ENCODE assay signal across 9 mouse cellular contexts in genomic region chr9:14717689-14718331, GRCm38 (mm10). TPM values are rescaled to one million over a fixed set of nuclear protein-coding genes. Genes with fewer than 3 reads are reported as not detected.
DNase-seq lines count a peak whose midpoint lies in the region; ATAC-seq lines count a peak whose summit lies in the region.
"Had no signal": no experiment of that assay in that cellular context is flagged by ENCODE, and none has a peak within 500 bp of the region (broad histone marks: within the 10 kb centered on the region; RNA-seq: fewer than 3 reads in every experiment).

No protein-coding gene starts in this region.

- H3K36me3 ChIP-seq in embryonic facial prominence, embryonic 14.5 days (ENCODE audit: control insufficient read depth, insufficient read depth, low read length): no peaks in the 10 kb centered on the region
- no peaks in the 10 kb centered on the region for H3K36me3 ChIP-seq in embryonic facial prominence, embryonic 10.5 days (replicated peaks)
- H3K36me3 ChIP-seq in heart, embryonic 14.5 days (ENCODE audit: control insufficient read depth, insufficient read depth, low read length): no peaks in the 10 kb centered on the region
- no peaks in the 10 kb centered on the region for H3K36me3 ChIP-seq in lung, embryonic 16.5 days (ENCODE audit: control insufficient read depth, insufficient read depth, low read length)
- H3K36me3 ChIP-seq in forebrain, embryonic 12.5 days (replicated peaks): no peaks in the 10 kb centered on the region
- H3K36me3 ChIP-seq: embryonic facial prominence, embryonic 12.5 days had no signal

- H3K4me1 ChIP-seq in embryonic facial prominence, embryonic 14.5 days (ENCODE audit: control insufficient read depth, insufficient read depth, low read length): no peaks in the 10 kb centered on the region
- H3K4me1 ChIP-seq in embryonic facial prominence, embryonic 10.5 days: no peaks in the 10 kb centered on the region
- peaks cover 5 to 7% of the 10 kb centered on the region in 2 experiments; a peak in 3 of 4 replicates for H3K4me1 ChIP-seq in heart, embryonic 14.5 days (ENCODE audit: control insufficient read depth in 2 of 2, insufficient read depth in 2 of 2, low read length in 2 of 2)
- peaks cover 11% of the 10 kb centered on the region for H3K4me1 ChIP-seq in lung, embryonic 16.5 days (replicated peaks; ENCODE audit: control insufficient read depth, insufficient read depth, low read length)
- H3K4me1 ChIP-seq in forebrain, embryonic 12.5 days: no peaks in the 10 kb centered on the region
- H3K4me1 ChIP-seq: embryonic facial prominence, embryonic 12.5 days had no signal

- no peaks in the 10 kb centered on the region for H3K9me3 ChIP-seq in embryonic facial prominence, embryonic 14.5 days (ENCODE audit: control insufficient read depth, low read length)
- no peaks in the 10 kb centered on the region for H3K9me3 ChIP-seq in embryonic facial prominence, embryonic 10.5 days
- no peaks in the 10 kb centered on the region for H3K9me3 ChIP-seq in heart, embryonic 14.5 days (ENCODE audit: control insufficient read depth, low read length)
- no peaks in the 10 kb centered on the region for H3K9me3 ChIP-seq in lung, embryonic 16.5 days (ENCODE audit: control insufficient read depth, low read length)
- H3K9me3 ChIP-seq in forebrain, embryonic 12.5 days: no peaks in the 10 kb centered on the region
- H3K9me3 ChIP-seq: embryonic facial prominence, embryonic 12.5 days had no signal

- no peak for ATAC-seq in embryonic facial prominence, embryonic 14.5 days (ENCODE audit: low read depth)
- peak; percentile 56; the same call in 1 of the 2 replicates for ATAC-seq in heart, embryonic 14.5 days (ENCODE audit: insufficient number of reproducible peaks, insufficient read depth, low FRiP score, low read depth)
- ATAC-seq in lung, embryonic 16.5 days (ENCODE audit: low read depth): peak; percentile 61
- no peak for ATAC-seq in inflammation-experienced regulatory T-cells, adult 6 months
- no peak for ATAC-seq in forebrain, embryonic 12.5 days (ENCODE audit: low FRiP score)

- H3K27me3 ChIP-seq in embryonic facial prominence, embryonic 14.5 days (replicated peaks; ENCODE audit: control insufficient read depth, insufficient read depth, low read length): no peaks in the 10 kb centered on the region
- no peaks in the 10 kb centered on the region for H3K27me3 ChIP-seq in embryonic facial prominence, embryonic 10.5 days (replicated peaks; ENCODE audit: low read depth, poor library complexity, severe bottlenecking)
- H3K27me3 ChIP-seq in heart, embryonic 14.5 days (ENCODE audit: control insufficient read depth, insufficient read depth, low read length): no peaks in the 10 kb centered on the region
- H3K27me3 ChIP-seq in lung, embryonic 16.5 days (ENCODE audit: control insufficient read depth, insufficient read depth, low read depth, low read length): no peaks in the 10 kb centered on the region
- H3K27me3 ChIP-seq in forebrain, embryonic 12.5 days: no peaks in the 10 kb centered on the region
- H3K27me3 ChIP-seq: embryonic facial prominence, embryonic 12.5 days had no signal

- no peak overlapping the region for H3K27ac ChIP-seq in embryonic facial prominence, embryonic 14.5 days (replicated peaks; ENCODE audit: low read depth, low read length)
- no peak overlapping the region for H3K27ac ChIP-seq in embryonic facial prominence, embryonic 10.5 days (replicated peaks)
- H3K27ac ChIP-seq in heart, embryonic 14.5 days (replicated peaks in 1 of 2; ENCODE audit: control insufficient read depth in 1 of 2, insufficient read depth in 1 of 2, low read depth in 2 of 2, low read length in 2 of 2): peak overlapping the region; percentile 8 to 12; a peak in 2 of 4 replicates
- H3K27ac ChIP-seq in lung, embryonic 16.5 days (ENCODE audit: low read length): peak overlapping the region; percentile 36
- H3K27ac ChIP-seq in forebrain, embryonic 12.5 days: no peak overlapping the region
- H3K27ac ChIP-seq: embryonic facial prominence, embryonic 12.5 days had no signal

- no peak overlapping the region for H3K4me3 ChIP-seq in embryonic facial prominence, embryonic 14.5 days (ENCODE audit: low read depth, low read length)
- H3K4me3 ChIP-seq in embryonic facial prominence, embryonic 10.5 days: no peak overlapping the region
- H3K4me3 ChIP-seq in heart, embryonic 14.5 days (ENCODE audit: control insufficient read depth in 1 of 2, insufficient read depth in 1 of 2, low read depth in 1 of 2, low read length in 2 of 2): 0 out of 4 replicates have a peak overlapping the region, but pooled peaks have one; percentile 1 to 7
- peak overlapping the region; percentile 38 for H3K4me3 ChIP-seq in lung, embryonic 16.5 days (ENCODE audit: low read length)
- no peak overlapping the region for H3K4me3 ChIP-seq in forebrain, embryonic 12.5 days (replicated peaks)
- H3K4me3 ChIP-seq: embryonic facial prominence, embryonic 12.5 days had no signal

- H3K9ac ChIP-seq in embryonic facial prominence, embryonic 14.5 days (ENCODE audit: low read depth, low read length): no peak overlapping the region
- peak overlapping the region; percentile 5 for H3K9ac ChIP-seq in heart, embryonic 14.5 days (ENCODE audit: low read length)
- peak overlapping the region; percentile 36; the same call in 1 of the 2 replicates for H3K9ac ChIP-seq in lung, embryonic 16.5 days (ENCODE audit: low read length)
- H3K9ac ChIP-seq in forebrain, embryonic 12.5 days: no peak overlapping the region; the same call in 1 of the 2 replicates
- H3K9ac ChIP-seq: embryonic facial prominence, embryonic 12.5 days had no signal

- no peak overlapping the region; the same call in 1 of the 2 replicates for H3K4me2 ChIP-seq in embryonic facial prominence, embryonic 14.5 days (ENCODE audit: low read depth, low read length)
- peak overlapping the region; percentile 49 for H3K4me2 ChIP-seq in heart, embryonic 14.5 days (ENCODE audit: low read length)
- H3K4me2 ChIP-seq in lung, embryonic 16.5 days (ENCODE audit: low read depth, low read length): peak overlapping the region; percentile 51
- no peak overlapping the region for H3K4me2 ChIP-seq in forebrain, embryonic 12.5 days
- H3K4me2 ChIP-seq: embryonic facial prominence, embryonic 12.5 days had no signal

- DNase-seq in embryonic facial prominence, embryonic 14.5 days (ENCODE audit: low spot score): peak; percentile 24
- no peak for DNase-seq in embryonic facial prominence, embryonic 10.5 days (ENCODE audit: low spot score)
- peak; percentile 47 for DNase-seq in 416B (ENCODE audit: low read depth)
- no peak for DNase-seq in layer of hippocampus, postnatal 10 days (ENCODE audit: low spot score in 2 of 2)

- 55% methylated on average over 14 of the region's 14 CpGs for WGBS in embryonic facial prominence, embryonic 14.5 days
- WGBS in embryonic facial prominence, embryonic 10.5 days: 76% methylated on average over 14 of the region's 14 CpGs
- WGBS in heart, embryonic 14.5 days: 15% methylated on average over 14 of the region's 14 CpGs
- 16% methylated on average over 14 of the region's 14 CpGs for WGBS in lung, embryonic 16.5 days
- WGBS in forebrain, embryonic 12.5 days: 69% methylated on average over 14 of the region's 14 CpGs

RNA-seq across cellular contexts. Expression of gene Piwil4, which starts 22.7 kb away (rescaled TPM):
- polyA plus RNA-seq in embryonic facial prominence, embryonic 14.5 days (2014; fragmentation: Nextera tagmentation; extraction: Ambion mirVana): 0.21 and 0.47 TPM in 2 replicates
- 0.23 TPM in 1 of 2 replicates, not detected in the other for polyA plus RNA-seq in embryonic facial prominence, embryonic 10.5 days (2016; fragmentation: Nextera tagmentation; extraction: Ambion mirVana)
- 0.07 TPM in 1 of 2 replicates, not detected in the other for polyA plus RNA-seq in heart, embryonic 14.5 days (2014; fragmentation: Nextera tagmentation; extraction: Ambion mirVana)
- polyA plus RNA-seq in lung, embryonic 16.5 days (2015; fragmentation: Nextera tagmentation; extraction: Ambion mirVana): 0.48 and 0.74 TPM in 2 replicates
- polyA plus RNA-seq in inflammation-experienced regulatory T-cells, adult 6 months (2017; shearing (Covaris generic)): under 1 TPM; 0.21 to 0.45 (median 0.28) TPM
- under 1 TPM in 1 of 2 experiments, not detected in 1; 0.23 TPM for total RNA-seq in layer of hippocampus, postnatal 10 days (2021)
- polyA plus RNA-seq in forebrain, embryonic 12.5 days (2016; fragmentation: Nextera tagmentation; extraction: Ambion mirVana): 0.17 TPM in 1 of 2 replicates, not detected in the other

RNA-seq across cellular contexts. Expression of gene Fut4, which starts 34.4 kb away (rescaled TPM):
- polyA plus RNA-seq in embryonic facial prominence, embryonic 14.5 days (2014; fragmentation: Nextera tagmentation; extraction: Ambion mirVana): 1.9 and 2.1 TPM in 2 replicates
- 6.3 and 7.6 TPM in 2 replicates for polyA plus RNA-seq in embryonic facial prominence, embryonic 10.5 days (2016; fragmentation: Nextera tagmentation; extraction: Ambion mirVana)
- 1.1 and 1.2 TPM in 2 replicates for polyA plus RNA-seq in heart, embryonic 14.5 days (2014; fragmentation: Nextera tagmentation; extraction: Ambion mirVana)
- polyA plus RNA-seq in lung, embryonic 16.5 days (2015; fragmentation: Nextera tagmentation; extraction: Ambion mirVana): 2.5 and 3.2 TPM in 2 replicates
- polyA plus RNA-seq in inflammation-experienced regulatory T-cells, adult 6 months (2017; shearing (Covaris generic)): not detected
- under 1 TPM; 0.11 to 0.34 TPM for total RNA-seq in layer of hippocampus, postnatal 10 days (2021)
- polyA plus RNA-seq in forebrain, embryonic 12.5 days (2016; fragmentation: Nextera tagmentation; extraction: Ambion mirVana): 1.5 TPM in 2 replicates

RNA-seq across cellular contexts. Expression of gene 1700012B09Rik, which starts 53.0 kb away (rescaled TPM):
- 0.64 and 5.8 TPM in 2 replicates for polyA plus RNA-seq in embryonic facial prominence, embryonic 14.5 days (2014; fragmentation: Nextera tagmentation; extraction: Ambion mirVana)
- polyA plus RNA-seq in embryonic facial prominence, embryonic 10.5 days (2016; fragmentation: Nextera tagmentation; extraction: Ambion mirVana): 0.23 and 0.54 TPM in 2 replicates
- polyA plus RNA-seq in heart, embryonic 14.5 days (2014; fragmentation: Nextera tagmentation; extraction: Ambion mirVana): not detected in 2 replicates
- 7.7 and 11.7 TPM in 2 replicates for polyA plus RNA-seq in lung, embryonic 16.5 days (2015; fragmentation: Nextera tagmentation; extraction: Ambion mirVana)
- polyA plus RNA-seq in inflammation-experienced regulatory T-cells, adult 6 months (2017; shearing (Covaris generic)): not detected
- total RNA-seq in layer of hippocampus, postnatal 10 days (2021): 1 to 10 TPM in 1 of 2 experiments, under 1 TPM in 1; 0.69 to 1.7 TPM
- polyA plus RNA-seq in forebrain, embryonic 12.5 days (2016; fragmentation: Nextera tagmentation; extraction: Ambion mirVana): 0.62 and 1.5 TPM in 2 replicates

Comparison
In these comparisons a context has a peak if more than half of its experiments do, and no peak if none do; other contexts are left out.
1. DNase-seq: peak in embryonic facial prominence, embryonic 14.5 days (single experiment) and 416B (single experiment); none in embryonic facial prominence, embryonic 10.5 days (single experiment) and layer of hippocampus, postnatal 10 days (0 of 2).
2. ATAC-seq: peak in heart, embryonic 14.5 days (single experiment) and lung, embryonic 16.5 days (single experiment); none in embryonic facial prominence, embryonic 14.5 days (single experiment), inflammation-experienced regulatory T-cells, adult 6 months (single experiment) and forebrain, embryonic 12.5 days (single experiment).
3. H3K27ac ChIP-seq: peak in heart, embryonic 14.5 days (2 of 2) and lung, embryonic 16.5 days (single experiment); none in embryonic facial prominence, embryonic 14.5 days (single experiment), embryonic facial prominence, embryonic 10.5 days (single experiment) and forebrain, embryonic 12.5 days (single experiment).
4. H3K4me2 ChIP-seq: peak in heart, embryonic 14.5 days (single experiment) and lung, embryonic 16.5 days (single experiment); none in embryonic facial prominence, embryonic 14.5 days (single experiment) and forebrain, embryonic 12.5 days (single experiment).
5. H3K4me3 ChIP-seq: peak in heart, embryonic 14.5 days (2 of 2) and lung, embryonic 16.5 days (single experiment); none in embryonic facial prominence, embryonic 14.5 days (single experiment), embryonic facial prominence, embryonic 10.5 days (single experiment) and forebrain, embryonic 12.5 days (single experiment).
6. H3K9ac ChIP-seq: peak in heart, embryonic 14.5 days (single experiment) and lung, embryonic 16.5 days (single experiment); none in embryonic facial prominence, embryonic 14.5 days (single experiment) and forebrain, embryonic 12.5 days (single experiment).